Mouse (Mus musculus): ENCODE results near the gene Sbds.

Sbds gene

DNA sequence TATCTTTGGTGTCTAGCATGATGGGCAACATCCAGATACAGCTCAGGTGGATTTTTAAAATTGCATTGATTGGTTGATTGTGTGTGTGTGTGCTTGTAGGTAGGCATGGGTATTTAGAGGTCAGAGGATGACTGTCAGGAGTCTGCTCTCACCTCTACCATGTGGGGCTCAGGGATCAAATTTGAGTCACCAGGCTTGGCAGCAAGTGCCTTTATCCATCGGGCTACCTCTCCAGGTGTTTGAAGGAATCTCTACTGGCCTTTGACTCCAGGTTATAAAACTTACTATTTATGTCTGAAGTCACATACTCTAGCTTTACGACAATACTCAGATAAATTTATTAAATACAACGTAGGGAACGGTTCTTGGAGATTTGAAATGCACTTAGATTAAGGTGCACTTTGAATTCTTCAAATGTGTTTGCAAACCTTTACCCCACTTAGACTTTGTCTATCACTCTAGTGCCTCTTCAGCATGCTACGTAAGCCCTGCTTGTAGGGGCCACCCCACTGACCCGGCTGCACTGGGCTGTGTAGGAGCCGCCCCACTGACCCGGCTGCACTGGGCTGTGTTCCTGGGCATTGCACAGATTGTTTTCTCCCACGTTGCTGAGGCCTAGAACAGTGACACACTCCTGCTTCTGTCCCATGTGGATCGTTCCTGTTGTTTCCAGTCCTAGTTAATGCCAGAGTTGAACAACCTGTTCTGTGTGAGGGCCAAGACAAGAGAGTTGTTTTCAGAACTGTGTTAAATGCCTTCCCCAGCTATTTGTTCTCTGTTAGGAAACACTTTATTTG lies 54.9 kb downstream of the Sbds start:
- CTCF ChIA-PET, result no interaction called here

DNA sequence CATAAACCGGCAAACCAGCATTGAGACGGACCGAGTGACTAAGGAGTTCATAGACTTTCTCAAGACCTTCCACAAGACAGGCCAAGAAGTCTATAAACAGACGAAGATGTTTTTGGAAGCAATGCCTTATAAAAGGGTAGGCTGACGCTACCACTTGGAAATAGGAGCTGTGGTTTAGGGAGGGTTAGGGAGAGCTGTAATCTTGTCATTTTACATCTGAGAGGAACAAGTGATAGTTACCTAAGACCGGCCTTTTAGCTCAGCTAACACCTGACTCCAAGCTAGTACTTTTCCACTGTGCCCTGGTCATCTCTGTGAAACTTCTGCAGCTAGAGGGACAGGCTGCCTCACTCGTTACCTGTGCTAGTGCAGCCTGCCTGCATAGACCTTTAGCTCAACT lies 57.3 kb downstream of the Sbds start:
- CTCF ChIA-PET, result no interaction called here

DNA sequence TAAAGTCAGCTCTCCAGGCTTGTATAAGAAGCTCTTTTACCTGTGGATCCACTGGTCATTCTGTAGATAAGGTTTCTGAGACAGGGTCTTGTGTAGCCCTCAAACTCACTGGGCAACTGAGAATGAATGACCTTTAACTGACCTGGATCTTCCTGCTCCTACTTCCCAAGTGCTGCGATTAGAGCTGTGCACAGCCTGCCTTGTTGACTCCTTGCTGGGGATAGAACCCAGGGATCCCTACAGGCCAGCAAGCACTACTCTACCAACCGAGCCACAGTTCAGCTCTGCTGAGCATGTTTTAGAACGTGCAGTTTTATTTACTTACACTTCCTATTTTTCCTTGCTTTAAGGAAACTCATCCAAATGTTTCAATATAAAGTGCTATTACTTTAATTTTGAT lies 57.9 kb downstream of the Sbds start:
- CTCF ChIA-PET, result no interaction called here

DNA sequence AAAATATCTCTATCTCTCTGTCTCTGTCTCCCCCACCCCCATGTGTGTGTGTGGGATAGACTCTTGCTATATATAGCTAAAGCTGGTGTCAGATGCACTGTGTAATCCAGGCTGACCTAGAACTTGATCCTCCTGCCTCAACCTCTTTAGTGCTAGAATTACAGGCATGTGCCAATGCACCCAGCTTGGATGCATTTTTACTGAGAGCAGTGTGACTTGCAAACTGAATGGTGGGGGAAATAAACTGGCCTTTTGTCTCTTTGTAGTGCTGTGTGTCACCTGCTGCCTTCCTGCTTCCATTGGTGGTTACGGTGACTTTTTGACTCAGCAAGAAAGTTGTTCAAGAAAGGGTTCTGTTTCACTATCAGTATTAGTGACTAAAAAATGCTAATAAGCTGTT lies 59.0 kb downstream of the Sbds start:
- CTCF ChIA-PET, result interaction anchor here (0.9 kb wide), 1 partner anchor 22 kb away, joined by 3 read pairs; no protein-coding TSS in a partner anchor
